Mouse (Mus musculus): ENCODE measurements around the gene Copz1. TPM values are rescaled to one million over a fixed set of nuclear protein-coding genes. Genes with fewer than 3 reads are reported as not detected.

Copz1 gene
- total and polyA plus RNA-seq, 3 experiments, result 80.0 to 271 (median 148) TPM

DNA sequence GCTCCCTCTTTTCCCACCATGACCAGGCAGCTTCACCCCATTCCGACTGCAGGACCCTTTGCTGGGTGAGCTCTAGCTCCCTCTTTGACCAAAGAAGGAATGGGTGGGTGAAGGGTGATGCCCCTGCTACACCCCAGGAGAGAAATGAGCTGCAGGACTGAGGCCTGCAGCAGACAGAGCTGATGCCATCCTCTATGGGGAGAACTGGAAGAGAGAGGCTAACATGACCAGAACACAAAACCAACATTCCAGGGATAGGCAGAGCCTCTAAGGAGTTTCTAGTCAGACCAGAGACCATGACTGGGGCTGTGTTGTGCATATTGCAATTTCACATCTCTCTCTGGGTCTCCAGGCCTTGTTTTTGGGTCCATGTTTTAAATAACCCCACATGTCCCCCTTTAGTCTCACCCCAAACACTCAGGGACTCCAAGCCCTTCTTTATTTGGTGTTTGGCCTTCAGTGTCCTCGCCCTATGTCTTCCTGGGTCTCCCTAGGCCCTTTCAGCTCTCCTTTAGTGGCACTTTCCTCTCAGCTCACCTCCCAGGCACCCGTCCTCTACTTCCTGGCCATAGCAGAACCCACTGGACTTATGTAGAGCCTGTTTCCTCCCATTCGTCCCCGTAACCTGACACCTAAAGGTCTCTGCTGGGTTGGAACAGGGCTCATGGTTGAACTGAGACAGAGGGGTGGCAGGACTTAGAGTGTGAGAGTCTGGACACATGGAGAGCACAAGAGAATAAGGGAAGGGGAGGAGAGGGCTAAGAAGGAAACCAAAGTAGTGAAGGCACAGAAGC lies 29.2 kb downstream of the Copz1 start:
- Histone ChIP-seq H3K9me3 (replicated peaks; ENCODE audit: low read length) (no peaks in the 10 kb centered on the region), H3K36me3 (replicated peaks in 1 of 2; ENCODE audit: control insufficient read depth in 1 of 2, insufficient read depth in 1 of 2, low read length in 1 of 2) (peaks cover 13 to 36% of the 10 kb centered on the region in 2 experiments), H3K4me2 (ENCODE audit: insufficient read depth, low read depth, poor library complexity, severe bottlenecking) (no peak overlapping the region), H3K79me2 (replicated peaks; ENCODE audit: control insufficient read depth, extremely low read depth, insufficient read depth, poor library complexity, severe bottlenecking) (no peaks in the 10 kb centered on the region), H3K4me1 (ENCODE audit: control insufficient read depth in 1 of 2, insufficient read depth in 2 of 2) (peaks cover 16 to 91% of the 10 kb centered on the region in 2 experiments), H3K27ac (ENCODE audit: insufficient read depth, low read depth) (no peak overlapping the region), H3K4me3 (replicated peaks in 1 of 3; ENCODE audit: low read depth in 2 of 3, low read length in 2 of 3, poor library complexity in 1 of 3) (no peak overlapping the region), H3K27me3 (replicated peaks) (peaks cover 5% of the 10 kb centered on the region), H3K9ac (ENCODE audit: insufficient read depth, low read depth) (no peak overlapping the region)
- DNase-seq (ENCODE audit: extremely low read depth), result no peak
- dilution Hi-C loops (cut with MboI; ENCODE audit: extremely low pct_ligation_motif_present, extremely low pct_unique_long_range_greater_than_20kb, low sequenced_read_pairs) (no loop called here), in situ Hi-C loops (cut with MboI; ENCODE audit: low pct_ligation_motif_present, low pct_unique_long_range_greater_than_20kb, low sequenced_read_pairs) (no loop called here)
- no peak for TF ChIP-seq ZC3H11A (IDR thresholded peaks at IDR 0.05; ENCODE audit: low read depth, low read length)
- TF ChIP-seq MAX (IDR thresholded peaks at IDR 0.05; ENCODE audit: low read length), result no peak
- TF ChIP-seq MYC (IDR thresholded peaks at IDR 0.05; ENCODE audit: low read depth, low read length), result no peak
- no peak for TF ChIP-seq RCOR1 (conservative IDR thresholded peaks at IDR 0.05; ENCODE audit: low read depth, low read length)
- TF ChIP-seq MAFK (IDR thresholded peaks at IDR 0.05; ENCODE audit: insufficient replicate concordance, low read length), result no peak
- TF ChIP-seq CTCF (conservative IDR thresholded peaks at IDR 0.05 in 1 of 2, IDR thresholded peaks at IDR 0.05 in 1 of 2; ENCODE audit: low read depth in 2 of 2, low read length in 2 of 2), result no peak
- TF ChIP-seq JUN (IDR thresholded peaks at IDR 0.05; ENCODE audit: insufficient read depth, low read depth, low read length), result no peak
- TF ChIP-seq RAD21 (IDR thresholded peaks at IDR 0.05; ENCODE audit: low read depth, low read length), result no peak
- no peak for TF ChIP-seq ZKSCAN1 (IDR thresholded peaks at IDR 0.05; ENCODE audit: borderline replicate concordance, low read depth, low read length)
- TF ChIP-seq USF1 (IDR thresholded peaks at IDR 0.05; ENCODE audit: low read depth, low read length), result no peak
- TF ChIP-seq MEF2A (IDR thresholded peaks at IDR 0.05; ENCODE audit: borderline replicate concordance, low read depth, low read length), result no peak
- no peak for TF ChIP-seq TBP (conservative IDR thresholded peaks at IDR 0.05; ENCODE audit: low read depth, low read length)
- no peak for TF ChIP-seq USF2 (conservative IDR thresholded peaks at IDR 0.05; ENCODE audit: low read depth, low read length)
- no peak for TF ChIP-seq CHD1 (IDR thresholded peaks at IDR 0.05; ENCODE audit: low read depth, low read length)
- no peak for TF ChIP-seq CHD2 (IDR thresholded peaks at IDR 0.05; ENCODE audit: low read length)

GRCm38 (mm10) chr15:103302341-103303021 lies 30.0 kb downstream of the Copz1 start:
- Histone ChIP-seq H3K4me1 (ENCODE audit: control insufficient read depth in 1 of 2, insufficient read depth in 2 of 2) (peaks cover 16 to 91% of the 10 kb centered on the region in 2 experiments), H3K4me2 (ENCODE audit: insufficient read depth, low read depth, poor library complexity, severe bottlenecking) (no peak overlapping the region), H3K36me3 (replicated peaks in 1 of 2; ENCODE audit: control insufficient read depth in 1 of 2, insufficient read depth in 1 of 2, low read length in 1 of 2) (peaks cover 8 to 28% of the 10 kb centered on the region in 2 experiments), H3K27ac (ENCODE audit: insufficient read depth, low read depth) (no peak overlapping the region), H3K4me3 (replicated peaks in 1 of 3; ENCODE audit: low read depth in 2 of 3, low read length in 2 of 3, poor library complexity in 1 of 3) (no peak overlapping the region), H3K9ac (ENCODE audit: insufficient read depth, low read depth) (no peak overlapping the region), H3K27me3 (replicated peaks) (peaks cover 5% of the 10 kb centered on the region), H3K79me2 (replicated peaks; ENCODE audit: control insufficient read depth, extremely low read depth, insufficient read depth, poor library complexity, severe bottlenecking) (no peaks in the 10 kb centered on the region), H3K9me3 (replicated peaks; ENCODE audit: low read length) (no peaks in the 10 kb centered on the region)
- in situ Hi-C loops (cut with MboI; ENCODE audit: low pct_ligation_motif_present, low pct_unique_long_range_greater_than_20kb, low sequenced_read_pairs), result no loop called here
- dilution Hi-C loops (cut with MboI; ENCODE audit: extremely low pct_ligation_motif_present, extremely low pct_unique_long_range_greater_than_20kb, low sequenced_read_pairs), result no loop called here
- no peak for TF ChIP-seq MYC (IDR thresholded peaks at IDR 0.05; ENCODE audit: low read depth, low read length)
- no peak for TF ChIP-seq USF1 (IDR thresholded peaks at IDR 0.05; ENCODE audit: low read depth, low read length)
- no peak for TF ChIP-seq POLR2AphosphoS2 (IDR thresholded peaks at IDR 0.05; ENCODE audit: low read depth, low read length)
- TF ChIP-seq ETS1 (conservative IDR thresholded peaks at IDR 0.05; ENCODE audit: low read depth, low read length), result no peak
- TF ChIP-seq CHD2 (IDR thresholded peaks at IDR 0.05; ENCODE audit: low read length), result no peak
- no peak for TF ChIP-seq ZNF384 (IDR thresholded peaks at IDR 0.05; ENCODE audit: low read depth, low read length)
- TF ChIP-seq ZMIZ1 (IDR thresholded peaks at IDR 0.05; ENCODE audit: low read depth, low read length), result no peak
- no peak for DNase-seq (ENCODE audit: extremely low read depth)
